Mouse (Mus musculus): ENCODE data around the gene Olfr1264.

Olfr1264 gene

DNA sequence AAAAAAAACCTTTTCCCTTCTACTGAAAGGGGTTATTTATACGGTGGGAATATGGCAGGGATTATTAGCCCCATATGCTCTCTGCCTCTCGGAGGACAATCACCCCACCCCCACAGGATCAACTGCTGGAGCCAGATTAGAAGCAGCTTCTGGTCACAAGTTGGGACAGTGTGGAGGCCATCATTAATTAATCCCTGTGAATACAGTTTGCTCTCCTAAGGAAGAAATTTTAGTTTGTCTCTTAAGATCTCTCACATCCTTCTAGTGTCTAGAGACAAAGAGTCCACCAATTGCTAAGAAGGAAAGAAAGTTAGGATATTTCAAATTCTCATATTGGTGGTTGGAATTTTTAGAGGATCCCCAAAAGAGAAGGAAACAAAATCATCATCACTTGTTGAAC lies at the start of gene Olfr1264:
Olfr1264 (minus strand) TSS at position 101 of the 400 bp plus-strand sequence.
- no peak for DNase-seq (ENCODE audit: low spot score)

DNA sequence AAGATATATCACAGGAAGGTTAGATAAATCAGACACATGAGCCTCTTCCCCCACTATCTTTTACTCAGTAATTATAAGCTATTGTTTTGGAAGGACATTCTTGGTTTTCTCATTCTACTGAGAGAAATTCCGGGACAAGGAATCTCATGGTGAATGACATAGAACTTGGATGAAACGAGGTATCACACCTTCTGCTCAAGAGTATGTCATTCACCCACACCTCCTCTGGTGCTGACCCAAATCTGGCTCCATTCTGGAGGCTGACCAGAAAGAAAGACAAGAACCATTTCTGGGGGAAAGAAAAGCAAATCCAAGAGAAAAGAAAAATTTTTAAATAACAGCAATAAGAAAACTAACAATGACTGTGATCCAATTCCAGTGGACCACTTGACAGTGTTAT lies 44.7 kb upstream of the Olfr1264 start:
- no peak for DNase-seq (ENCODE audit: low spot score)

DNA sequence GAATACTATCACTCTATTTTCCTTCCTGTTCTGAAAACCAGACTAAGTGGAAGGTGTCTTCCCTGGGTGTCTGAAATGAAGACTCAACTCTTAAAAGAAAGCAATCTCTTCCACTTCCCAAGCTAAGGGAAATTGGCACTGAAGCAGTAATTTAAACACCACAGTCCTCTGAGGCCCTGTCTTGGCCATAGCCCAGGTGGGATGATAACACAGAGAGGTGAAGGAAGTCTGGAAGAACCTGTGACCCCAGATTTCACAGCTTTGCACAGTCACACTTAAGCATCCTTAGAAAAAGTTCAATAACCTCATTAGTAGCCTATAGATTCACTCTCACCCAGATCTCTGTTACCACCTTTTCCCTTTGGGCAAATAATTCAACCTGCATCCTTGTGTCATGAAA lies 38.1 kb upstream of the Olfr1264 start, which contains the start of gene Olfr140:
Olfr140 (minus strand) TSS at position 101 of the 400 bp plus-strand sequence.
- no peak for DNase-seq (ENCODE audit: low spot score)

DNA sequence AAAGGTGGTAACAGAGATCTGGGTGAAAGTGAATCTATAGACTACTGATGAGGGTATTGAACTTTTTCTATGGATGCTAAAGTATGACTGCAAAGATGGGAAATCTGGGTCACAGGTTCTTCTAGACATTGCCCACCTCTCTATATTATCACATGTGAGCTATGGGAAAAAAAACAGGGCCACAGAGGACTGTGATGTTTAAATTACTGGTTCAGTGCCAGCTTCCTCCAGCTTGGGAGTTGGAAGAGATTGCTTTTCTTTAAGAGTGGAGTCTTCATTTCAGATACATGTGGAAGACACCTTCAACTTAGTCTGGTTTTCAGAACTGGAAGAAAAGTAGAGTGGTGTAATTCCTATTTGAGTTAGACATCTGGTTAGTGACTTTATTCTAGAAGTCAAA lies 9.7 kb upstream of the Olfr1264 start, which contains the start of gene Olfr1265:
Olfr1265 (plus strand) TSS at position 301 of the 400 bp plus-strand sequence.
- DNase-seq (ENCODE audit: low spot score) = no peak

DNA sequence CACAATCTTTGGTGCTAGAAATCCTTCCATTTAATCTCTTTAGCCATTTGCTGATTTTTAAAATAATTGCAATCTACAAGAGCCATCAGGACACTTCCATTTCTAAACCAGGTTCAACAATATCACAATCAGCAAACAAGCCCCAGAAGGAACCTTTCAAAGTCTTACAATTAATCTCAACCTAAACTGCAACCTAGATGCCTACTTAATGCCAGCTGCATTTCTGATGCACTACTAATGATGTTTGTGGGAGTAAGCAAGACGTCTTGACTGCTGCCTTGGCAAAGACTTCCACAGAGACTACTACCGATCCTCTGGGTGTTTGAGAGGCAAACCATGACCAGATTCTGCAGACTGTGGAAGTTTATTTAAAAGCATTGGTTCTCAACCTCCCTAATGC lies 13.5 kb downstream of the Olfr1264 start, which contains the start of gene Olfr1263:
Olfr1263 (plus strand) TSS at position 301 of the 400 bp plus-strand sequence.
- no peak for DNase-seq (ENCODE audit: low spot score)

DNA sequence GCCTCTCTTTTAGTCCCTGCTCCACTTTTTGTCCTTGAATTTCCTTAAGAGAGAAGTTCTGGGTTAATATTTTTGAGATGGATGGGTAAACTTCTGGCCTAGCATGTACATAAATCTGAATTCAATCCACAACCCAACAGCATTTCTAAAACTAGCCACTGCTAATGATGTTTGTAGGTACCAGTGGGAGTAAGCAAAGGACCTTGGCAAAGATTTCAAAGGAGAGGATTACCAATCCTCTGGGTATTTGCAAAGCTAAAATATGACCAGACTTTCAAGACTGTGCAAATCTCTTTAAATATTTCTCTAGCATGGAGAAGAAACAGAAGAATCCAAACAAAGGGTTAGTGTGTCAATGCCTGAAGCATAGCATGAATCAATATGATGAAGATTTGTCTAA lies 25.5 kb downstream of the Olfr1264 start, which contains the start of gene Olfr1262:
Olfr1262 (plus strand) TSS at position 301 of the 400 bp plus-strand sequence.
- no peak for DNase-seq (ENCODE audit: low spot score)

DNA sequence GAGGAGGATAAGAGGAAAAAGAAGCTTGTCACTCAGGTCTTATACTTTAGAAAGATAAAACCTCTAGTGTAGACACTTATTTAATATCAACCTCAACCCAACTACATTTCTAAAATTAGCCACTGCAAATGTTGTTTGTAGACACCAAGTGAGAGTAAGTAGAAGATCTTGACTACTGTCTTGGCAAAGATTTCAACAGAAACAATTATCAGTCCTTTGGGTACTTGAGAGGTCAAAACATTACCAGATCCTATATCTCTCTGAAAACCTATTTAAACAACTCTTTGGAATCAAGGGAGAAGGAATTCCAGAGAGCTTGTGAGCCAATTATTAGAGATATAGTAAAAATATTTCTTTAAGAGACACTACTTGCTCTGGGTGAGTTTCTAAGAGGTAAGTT lies 34.5 kb downstream of the Olfr1264 start, which contains the start of gene Olfr1261:
Olfr1261 (plus strand) TSS at position 301 of the 400 bp plus-strand sequence.
- no peak for DNase-seq (ENCODE audit: low spot score)

DNA sequence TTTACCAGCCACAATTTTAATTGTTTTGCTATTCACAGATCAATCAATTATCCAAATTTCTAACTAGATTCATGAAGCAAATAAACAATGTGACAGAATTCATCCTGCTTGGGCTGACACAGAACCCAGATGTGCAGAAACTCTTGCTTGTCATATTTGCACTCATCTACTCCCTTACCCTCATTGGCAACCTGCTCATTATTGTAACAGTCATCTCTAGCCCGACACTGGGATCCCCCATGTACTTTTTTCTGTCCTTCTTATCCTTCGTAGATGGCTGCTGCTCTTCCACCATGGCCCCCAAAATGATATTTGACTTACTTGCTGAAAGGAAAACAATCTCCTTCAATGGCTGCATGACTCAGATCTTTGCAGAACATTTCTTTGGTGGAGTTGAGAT lies 47.7 kb downstream of the Olfr1264 start:
- DNase-seq (ENCODE audit: low spot score) = no peak

DNA sequence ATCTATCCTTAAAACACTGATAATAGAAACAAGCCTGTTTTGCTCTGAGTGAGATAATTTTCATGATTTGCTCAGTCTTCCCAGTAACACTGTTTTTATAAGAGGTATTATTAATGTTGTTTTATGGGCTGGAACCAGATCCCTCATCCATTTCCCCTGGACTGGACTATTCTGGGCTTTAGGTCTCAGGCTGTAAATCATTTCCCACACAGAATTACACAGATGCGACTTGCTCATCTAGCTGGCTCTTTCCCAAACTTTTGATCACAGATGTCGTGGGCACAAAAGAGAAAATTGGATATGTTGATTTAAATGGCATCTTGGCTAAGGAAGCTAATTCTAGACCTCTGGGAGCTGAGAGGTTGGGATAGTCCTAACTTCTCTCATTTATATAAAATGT lies 51.2 kb downstream of the Olfr1264 start, which contains the start of gene Olfr1260:
Olfr1260 (plus strand) TSS at position 157 of the 400 bp plus-strand sequence.
- no peak for DNase-seq (ENCODE audit: low spot score)

All from MN1 (cell line).